Mouse (Mus musculus) liver, adult 2 months (tissue): ENCODE measurements around the gene Zfp219. TPM values are rescaled to one million over a fixed set of nuclear protein-coding genes. Genes with fewer than 3 reads are reported as not detected.

ENCODE experiments used
- DNase-seq: peaks from one replicate; pipeline ENCODE4 v3.0.0-alpha.2; 2011; ENCODE audit warnings: low read depth, low spot score; ENCODE audit errors: extremely low read depth
- H3K27ac ChIP-seq: fragments of 200-500 bp; replicated peaks from 2 replicates; pipeline ENCODE4 v1.5.1; 2012; ENCODE audit warnings: low read depth, mild to moderate bottlenecking, control low read depth, inconsistent platforms, low read length; ENCODE audit not compliant: insufficient read depth
- H3K27me3 ChIP-seq: fragments of 200-500 bp; 2 replicates; pipeline ENCODE4 v1.6.1; 2012; ENCODE audit warnings: mild to moderate bottlenecking, moderate library complexity, low read length, inconsistent platforms; ENCODE audit not compliant: control insufficient read depth, insufficient read depth
- H3K36me3 ChIP-seq: fragments of 200-500 bp; 2 replicates; pipeline ENCODE4 v1.6.1; 2012; ENCODE audit warnings: low read length, inconsistent platforms; ENCODE audit not compliant: control insufficient read depth, insufficient read depth
- H3K4me1 ChIP-seq: fragments of 200-500 bp; 2 replicates; pipeline ENCODE4 v1.6.1; 2011; ENCODE audit warnings: low read length; ENCODE audit not compliant: control insufficient read depth, insufficient read depth
- H3K4me3 ChIP-seq: fragments of 200-500 bp; 2 replicates; pipeline ENCODE4 v1.5.1; 2011; ENCODE audit warnings: low read depth, mild to moderate bottlenecking, control low read depth, low read length, moderate library complexity; ENCODE audit not compliant: insufficient read depth
- H3K79me2 ChIP-seq: fragments of 200-500 bp; 2 replicates; pipeline ENCODE4 v1.6.1; 2012; ENCODE audit warnings: inconsistent platforms, mild to moderate bottlenecking, low read length, moderate library complexity; ENCODE audit not compliant: control insufficient read depth, insufficient read depth
- H3K9ac ChIP-seq: fragments of 200-500 bp; 2 replicates; pipeline ENCODE4 v1.6.1; 2012; ENCODE audit warnings: low read depth, mild to moderate bottlenecking, control low read depth, inconsistent platforms, low read length
- CTCF ChIP-seq: fragments of 200-500 bp; IDR thresholded peaks from 2 replicates; pipeline ENCODE4 v1.5.1; 2011; ENCODE audit warnings: low read depth, low read length, control low read depth
- POLR2A ChIP-seq: fragments of 200-500 bp; IDR thresholded peaks from 2 replicates; pipeline ENCODE4 v1.6.1; 2011; ENCODE audit warnings: low read length, control low read depth; ENCODE audit not compliant: insufficient read depth; ENCODE audit errors: extremely low read depth
- WGBS: fragments of 180-500 bp; shearing (Covaris S2); methylation state at CpG from one replicate; pipeline ENCODE4 v1.1.7; 2018; 5-methylcytosine and 5-hydroxymethylcytosine counted together
- polyA plus RNA-seq: library from polyadenylated mRNA; depleted of rRNA; stranded (reverse); fragments of >200 nt; gene quantifications from 2 replicates; pipeline ENCODE4 v1.2.3, GENCODE M21; 2012; rRNA removed
- total RNA-seq: library from RNA; depleted of rRNA; stranded (reverse); fragments of >200 nt; gene quantifications from 2 replicates; pipeline ENCODE4 v1.2.3, GENCODE M21; 2014; rRNA removed

Zfp219 gene
- total and polyA plus RNA-seq, 2 experiments: 8.9 to 31.4 TPM

GRCm38 (mm10) chr14:51983855-51984246, 36.7 kb downstream of the Zfp219 start:
- Histone ChIP-seq H3K27me3 (no peaks in the 10 kb centered on the region), H3K36me3 (no peaks in the 10 kb centered on the region), H3K4me1 (no peaks in the 10 kb centered on the region), H3K27ac (no peak overlapping the region), H3K4me3 (no peak overlapping the region), H3K79me2 (no peaks in the 10 kb centered on the region), H3K9ac (no peak overlapping the region)
- TF ChIP-seq CTCF (no peak), POLR2A (no peak)
- no peak for DNase-seq
- WGBS: 79% methylated on average over 10 of the region's 10 CpGs

- DNase-seq: no peak
- H3K9ac ChIP-seq: no peak overlapping the region
- TF ChIP-seq POLR2A (no peak), CTCF (no peak)
- no peak overlapping the region for H3K4me3 ChIP-seq
- H3K4me1 ChIP-seq: no peaks in the 10 kb centered on the region
- H3K79me2 ChIP-seq: no peaks in the 10 kb centered on the region
- 78% methylated on average over 4 of the region's 4 CpGs for WGBS
- no peaks in the 10 kb centered on the region for H3K36me3 ChIP-seq
- no peaks in the 10 kb centered on the region for H3K27me3 ChIP-seq
- H3K27ac ChIP-seq: no peak overlapping the region
Measured at GRCm38 (mm10) chr14:51983251-51983650, 37.3 kb downstream of the Zfp219 start.

- no peak overlapping the region for H3K27ac ChIP-seq
- 57% methylated on average over 3 of the region's 3 CpGs for WGBS
- no peak for DNase-seq
- H3K9ac ChIP-seq: no peak overlapping the region
- H3K4me1 ChIP-seq: no peaks in the 10 kb centered on the region
- no peaks in the 10 kb centered on the region for H3K27me3 ChIP-seq
- H3K79me2 ChIP-seq: no peaks in the 10 kb centered on the region
- TF ChIP-seq CTCF: no peak
- TF ChIP-seq POLR2A: no peak
- H3K36me3 ChIP-seq: no peaks in the 10 kb centered on the region
- H3K4me3 ChIP-seq: no peak overlapping the region
Measured at GRCm38 (mm10) chr14:51979252-51979651, 41.3 kb downstream of the Zfp219 start.

- Histone ChIP-seq H3K79me2 (no peaks in the 10 kb centered on the region), H3K27me3 (no peaks in the 10 kb centered on the region), H3K27ac (no peak overlapping the region), H3K9ac (no peak overlapping the region), H3K4me1 (no peaks in the 10 kb centered on the region), H3K4me3 (no peak overlapping the region), H3K36me3 (no peaks in the 10 kb centered on the region)
- TF ChIP-seq POLR2A (no peak), CTCF (no peak)
- DNase-seq: peak; percentile 57
- WGBS: 46% methylated on average over 3 of the region's 3 CpGs
Measured at GRCm38 (mm10) chr14:51967400-51967799, 53.1 kb downstream of the Zfp219 start.

- no peak for DNase-seq
- H3K4me1 ChIP-seq: no peaks in the 10 kb centered on the region
- H3K27me3 ChIP-seq: no peaks in the 10 kb centered on the region
- H3K9ac ChIP-seq: no peak overlapping the region
- TF ChIP-seq POLR2A: no peak
- no peak for TF ChIP-seq CTCF
- no peaks in the 10 kb centered on the region for H3K79me2 ChIP-seq
- H3K36me3 ChIP-seq: no peaks in the 10 kb centered on the region
- WGBS: 60% methylated on average over 2 of the region's 2 CpGs
- no peak overlapping the region for H3K27ac ChIP-seq
- H3K4me3 ChIP-seq: no peak overlapping the region
Measured at GRCm38 (mm10) chr14:51960316-51960715, 60.2 kb downstream of the Zfp219 start.

Other genes with a start within 250 kb of the Zfp219 start
- gene Ang4, start 247.1 kb downstream of the Zfp219 start, total RNA-seq: not detected in 2 replicates
- not detected in 2 replicates for gene Ang4, start 247.1 kb downstream of the Zfp219 start, polyA plus RNA-seq
- not detected in 2 replicates for gene AY358078, start 220.7 kb downstream of the Zfp219 start, total RNA-seq
- gene AY358078, start 220.7 kb downstream of the Zfp219 start, polyA plus RNA-seq: not detected in 2 replicates
- gene Ear6, start 167.0 kb downstream of the Zfp219 start, total RNA-seq: not detected in 2 replicates
- gene Ear6, start 167.0 kb downstream of the Zfp219 start, polyA plus RNA-seq: not detected in 2 replicates
- gene Mettl17, start 135.9 kb downstream of the Zfp219 start, total RNA-seq: 14.0 and 23.2 TPM in 2 replicates
- 18.2 and 21.0 TPM in 2 replicates for gene Mettl17, start 135.9 kb downstream of the Zfp219 start, polyA plus RNA-seq
- 0.65 and 1.4 TPM in 2 replicates for gene Slc39a2, start 127.8 kb downstream of the Zfp219 start, total RNA-seq
- gene Slc39a2, start 127.8 kb downstream of the Zfp219 start, polyA plus RNA-seq: 1.1 and 1.8 TPM in 2 replicates
- gene Ndrg2, start 106.6 kb downstream of the Zfp219 start, total RNA-seq: 1,230 and 1,535 TPM in 2 replicates
- gene Ndrg2, start 106.6 kb downstream of the Zfp219 start, polyA plus RNA-seq: 1,907 and 2,831 TPM in 2 replicates
- not detected in 2 replicates for gene Tppp2, start 102.3 kb downstream of the Zfp219 start, total RNA-seq
- not detected in 2 replicates for gene Tppp2, start 102.3 kb downstream of the Zfp219 start, polyA plus RNA-seq
- not detected in 2 replicates for gene Rnase13, start 98.0 kb downstream of the Zfp219 start, total RNA-seq
- 0.22 and 0.24 TPM in 2 replicates for gene Rnase13, start 98.0 kb downstream of the Zfp219 start, polyA plus RNA-seq
- 6.1 and 9.5 TPM in 2 replicates for gene Arhgef40, start 36.0 kb downstream of the Zfp219 start, total RNA-seq
- gene Arhgef40, start 36.0 kb downstream of the Zfp219 start, polyA plus RNA-seq: 12.5 and 16.1 TPM in 2 replicates
- not detected in 2 replicates for gene Tmem253, start 5.1 kb downstream of the Zfp219 start, total RNA-seq
- 0.11 TPM in 1 of 2 replicates, not detected in the other for gene Tmem253, start 5.1 kb downstream of the Zfp219 start, polyA plus RNA-seq
- gene Olfr221, start 21.7 kb upstream of the Zfp219 start, total RNA-seq: not detected in 2 replicates
- not detected in 2 replicates for gene Olfr221, start 21.7 kb upstream of the Zfp219 start, polyA plus RNA-seq
- gene Hnrnpc, start 83.3 kb upstream of the Zfp219 start, total RNA-seq: 77.5 and 84.4 TPM in 2 replicates
- gene Hnrnpc, start 83.3 kb upstream of the Zfp219 start, polyA plus RNA-seq: 50.8 and 55.8 TPM in 2 replicates
- 0.55 and 1.2 TPM in 2 replicates for gene Rpgrip1, start 90.0 kb upstream of the Zfp219 start, total RNA-seq
- gene Rpgrip1, start 90.0 kb upstream of the Zfp219 start, polyA plus RNA-seq: 0.35 and 0.50 TPM in 2 replicates
- gene Supt16, start 176.7 kb upstream of the Zfp219 start, total RNA-seq: 13.6 and 16.0 TPM in 2 replicates
- gene Supt16, start 176.7 kb upstream of the Zfp219 start, polyA plus RNA-seq: 3.9 and 5.3 TPM in 2 replicates
- gene Chd8, start 237.0 kb upstream of the Zfp219 start, total RNA-seq: 20.4 and 22.7 TPM in 2 replicates
- 9.6 and 13.7 TPM in 2 replicates for gene Chd8, start 237.0 kb upstream of the Zfp219 start, polyA plus RNA-seq